Mouse (Mus musculus) kidney, adult 2 months (tissue): ENCODE data around the gene Pik3c2g.

Experiments used
- CTCF ChIP-seq: fragments of 200-500 bp; conservative IDR thresholded peaks from 2 replicates; pipeline ENCODE4 v1.5.1; 2011; ENCODE audit warnings: low read depth, mild to moderate bottlenecking, control low read depth, low read length, moderate library complexity, mixed read lengths; ENCODE audit not compliant: insufficient read depth, insufficient read length
- POLR2A ChIP-seq: fragments of 200-500 bp; IDR thresholded peaks from one replicate; pipeline ENCODE4 v1.6.1; 2011; ENCODE audit warnings: low read depth, low read length, control low read depth

GRCm38 (mm10) chr6:140005181-140005580 lies 418.2 kb downstream of the Pik3c2g start:
- 0 out of 2 replicates have a peak, but pooled peaks have one; percentile 14 for TF ChIP-seq CTCF
- no peak for TF ChIP-seq POLR2A
